Mouse (Mus musculus) retina, adult 2 months (tissue): Measurements from ENCODE around the gene Olfr871.
"Not testable (repeated sequence)": the region's sequence is repeated elsewhere in the genome, so short reads cannot be mapped to it uniquely, and the experiment has no call there.

Experiments
- DNase-seq: peaks from one replicate; pipeline ENCODE4 v3.0.0-alpha.2; 2012; ENCODE audit warnings: low read depth, low spot score

Olfr871 gene

GRCm38 (mm10) chr9:20211907-20212306 lies at the start of gene Olfr871:
Olfr871 (plus strand) TSS chr9:20212207.
- no peak for DNase-seq

- no peak for DNase-seq
These were observed 38.0 kb upstream of the Olfr871 start, which contains the start of gene Olfr870 for GRCm38 (mm10) chr9:20173957-20174356. Olfr870 (minus strand) TSS chr9:20174057.

GRCm38 (mm10) chr9:20179463-20179862 lies 32.5 kb upstream of the Olfr871 start:
- DNase-seq, result no peak

GRCm38 (mm10) chr9:20202131-20202530 lies 9.9 kb upstream of the Olfr871 start:
- DNase-seq, result no peak

- not testable (repeated sequence) for DNase-seq
These were observed 8.5 kb upstream of the Olfr871 start for GRCm38 (mm10) chr9:20203413-20203984.

- no peak for DNase-seq
These were observed 1.2 kb upstream of the Olfr871 start for GRCm38 (mm10) chr9:20210812-20211211.

GRCm38 (mm10) chr9:20211477-20211876 lies 530 bp upstream of the Olfr871 start:
- no peak for DNase-seq

- DNase-seq, result no peak
These were observed 24.8 kb downstream of the Olfr871 start, which contains the start of gene Olfr872 for GRCm38 (mm10) chr9:20236819-20237218. Olfr872 (plus strand) TSS chr9:20237119.

GRCm38 (mm10) chr9:20237378-20237777 lies 25.4 kb downstream of the Olfr871 start:
- DNase-seq, result no peak
